Mouse (Mus musculus): ENCODE measurements around the gene Gm9964. TPM values are rescaled to one million over a fixed set of nuclear protein-coding genes. Genes with fewer than 3 reads are reported as not detected.

Gm9964 gene
- polyA plus RNA-seq, 1 experiment = not detected

GRCm38 (mm10) chr11:79287447-79287846 lies 9.3 kb downstream of the Gm9964 start:
- Histone ChIP-seq H3K9me3 (replicated peaks; ENCODE audit: control insufficient read depth, insufficient read depth, low read length, poor library complexity, severe bottlenecking) (peaks cover 4% of the 10 kb centered on the region), H3K9ac (ENCODE audit: low read depth, poor library complexity, severe bottlenecking) (no peak overlapping the region), H3K27ac (ENCODE audit: insufficient read depth, low read length) (no peak overlapping the region), H3K4me1 (ENCODE audit: control insufficient read depth, insufficient read depth, low read length) (peaks cover 3% of the 10 kb centered on the region), H3K27me3 (ENCODE audit: control insufficient read depth, insufficient read depth, low read length, poor library complexity, severe bottlenecking) (no peaks in the 10 kb centered on the region), H3K4me3 (ENCODE audit: low read depth, low read length) (no peak overlapping the region), H3K36me3 (ENCODE audit: control insufficient read depth, insufficient read depth, low read length, poor library complexity, severe bottlenecking) (no peaks in the 10 kb centered on the region)
- TF ChIP-seq CTCF (IDR thresholded peaks at IDR 0.05; ENCODE audit: low read depth, low read length) (no peak), EP300 (IDR thresholded peaks at IDR 0.05; ENCODE audit: insufficient read depth, low read depth, low read length) (no peak), POLR2A (IDR thresholded peaks at IDR 0.05; ENCODE audit: insufficient read depth, low read length) (no peak)

GRCm38 (mm10) chr11:79286305-79286799 lies 10.4 kb downstream of the Gm9964 start:
- H3K27ac ChIP-seq (ENCODE audit: insufficient read depth, low read length) = no peak overlapping the region
- H3K27me3 ChIP-seq (ENCODE audit: control insufficient read depth, insufficient read depth, low read length, poor library complexity, severe bottlenecking) = no peaks in the 10 kb centered on the region
- H3K9me3 ChIP-seq (replicated peaks; ENCODE audit: control insufficient read depth, insufficient read depth, low read length, poor library complexity, severe bottlenecking) = peaks cover 4% of the 10 kb centered on the region
- H3K4me1 ChIP-seq (ENCODE audit: control insufficient read depth, insufficient read depth, low read length) = peaks cover 3% of the 10 kb centered on the region
- TF ChIP-seq EP300 (IDR thresholded peaks at IDR 0.05; ENCODE audit: insufficient read depth, low read depth, low read length) = no peak
- H3K4me3 ChIP-seq (ENCODE audit: low read depth, low read length) = no peak overlapping the region
- H3K36me3 ChIP-seq (ENCODE audit: control insufficient read depth, insufficient read depth, low read length, poor library complexity, severe bottlenecking) = no peaks in the 10 kb centered on the region
- H3K9ac ChIP-seq (ENCODE audit: low read depth, poor library complexity, severe bottlenecking) = no peak overlapping the region; the same call in 1 of the 2 replicates

GRCm38 (mm10) chr11:79283350-79284030 lies 13.2 kb downstream of the Gm9964 start:
- peaks cover 3% of the 10 kb centered on the region for H3K4me1 ChIP-seq (ENCODE audit: control insufficient read depth, insufficient read depth, low read length)
- H3K27ac ChIP-seq (ENCODE audit: insufficient read depth, low read length) = no peak overlapping the region
- TF ChIP-seq CTCF (IDR thresholded peaks at IDR 0.05; ENCODE audit: low read depth, low read length) (no peak), POLR2A (IDR thresholded peaks at IDR 0.05; ENCODE audit: insufficient read depth, low read length) (no peak), EP300 (IDR thresholded peaks at IDR 0.05; ENCODE audit: insufficient read depth, low read depth, low read length) (no peak)
- no peaks in the 10 kb centered on the region for H3K27me3 ChIP-seq (ENCODE audit: control insufficient read depth, insufficient read depth, low read length, poor library complexity, severe bottlenecking)
- peaks cover 4% of the 10 kb centered on the region for H3K9me3 ChIP-seq (replicated peaks; ENCODE audit: control insufficient read depth, insufficient read depth, low read length, poor library complexity, severe bottlenecking)
- no peaks in the 10 kb centered on the region for H3K36me3 ChIP-seq (ENCODE audit: control insufficient read depth, insufficient read depth, low read length, poor library complexity, severe bottlenecking)
- H3K4me3 ChIP-seq (ENCODE audit: low read depth, low read length) = no peak overlapping the region
- H3K9ac ChIP-seq (ENCODE audit: low read depth, poor library complexity, severe bottlenecking) = no peak overlapping the region

GRCm38 (mm10) chr11:79281396-79281795 lies 15.3 kb downstream of the Gm9964 start:
- TF ChIP-seq CTCF (IDR thresholded peaks at IDR 0.05; ENCODE audit: low read depth, low read length) (no peak), EP300 (IDR thresholded peaks at IDR 0.05; ENCODE audit: insufficient read depth, low read depth, low read length) (no peak), POLR2A (IDR thresholded peaks at IDR 0.05; ENCODE audit: insufficient read depth, low read length) (no peak)
- peaks cover 3% of the 10 kb centered on the region for H3K4me1 ChIP-seq (ENCODE audit: control insufficient read depth, insufficient read depth, low read length)
- H3K36me3 ChIP-seq (ENCODE audit: control insufficient read depth, insufficient read depth, low read length, poor library complexity, severe bottlenecking) = no peaks in the 10 kb centered on the region
- no peak overlapping the region for H3K4me3 ChIP-seq (ENCODE audit: low read depth, low read length)
- no peaks in the 10 kb centered on the region for H3K27me3 ChIP-seq (ENCODE audit: control insufficient read depth, insufficient read depth, low read length, poor library complexity, severe bottlenecking)
- peaks cover 4% of the 10 kb centered on the region for H3K9me3 ChIP-seq (replicated peaks; ENCODE audit: control insufficient read depth, insufficient read depth, low read length, poor library complexity, severe bottlenecking)
- no peak overlapping the region for H3K27ac ChIP-seq (ENCODE audit: insufficient read depth, low read length)
- no peak overlapping the region for H3K9ac ChIP-seq (ENCODE audit: low read depth, poor library complexity, severe bottlenecking)

DNA sequence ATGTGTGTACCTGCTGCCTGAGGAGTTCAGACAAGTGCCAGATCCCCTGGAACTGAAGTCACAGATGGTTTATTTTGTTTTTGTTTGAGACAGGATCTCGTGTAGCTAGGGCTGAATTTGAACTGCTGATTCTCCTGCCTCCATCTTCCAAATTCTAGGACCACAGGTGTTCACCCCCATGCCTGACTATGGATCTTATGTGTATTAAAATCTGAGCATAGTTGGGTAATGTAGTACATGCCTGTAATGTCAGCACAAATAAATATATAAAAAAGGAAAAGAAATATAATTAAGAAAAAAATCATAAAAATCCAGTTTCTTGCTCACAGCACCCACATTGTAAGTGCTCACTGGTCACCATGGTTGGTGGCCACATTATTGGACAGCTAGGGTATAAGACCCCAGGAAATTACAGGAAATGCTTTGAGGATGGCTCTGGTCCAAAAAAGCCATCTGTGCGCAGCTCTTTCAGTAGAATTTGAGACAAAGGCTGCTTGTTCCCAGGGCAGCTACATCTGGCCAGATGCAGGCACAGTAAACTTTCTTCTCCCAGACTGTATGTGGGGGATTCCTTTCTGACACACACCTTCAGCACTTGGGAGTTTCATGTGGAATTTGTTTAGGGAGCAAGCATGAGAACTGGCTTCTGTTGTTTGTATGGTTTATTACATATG lies 16.8 kb downstream of the Gm9964 start:
- no peak overlapping the region for H3K4me3 ChIP-seq (ENCODE audit: low read depth, low read length)
- no peak overlapping the region for H3K27ac ChIP-seq (ENCODE audit: insufficient read depth, low read length)
- no peaks in the 10 kb centered on the region for H3K36me3 ChIP-seq (ENCODE audit: control insufficient read depth, insufficient read depth, low read length, poor library complexity, severe bottlenecking)
- H3K9ac ChIP-seq (ENCODE audit: low read depth, poor library complexity, severe bottlenecking) = no peak overlapping the region
- H3K9me3 ChIP-seq (replicated peaks; ENCODE audit: control insufficient read depth, insufficient read depth, low read length, poor library complexity, severe bottlenecking) = peaks cover 4% of the 10 kb centered on the region
- no peak for TF ChIP-seq POLR2A (IDR thresholded peaks at IDR 0.05; ENCODE audit: insufficient read depth, low read length)
- TF ChIP-seq EP300 (IDR thresholded peaks at IDR 0.05; ENCODE audit: insufficient read depth, low read depth, low read length) = no peak
- no peak for TF ChIP-seq CTCF (IDR thresholded peaks at IDR 0.05; ENCODE audit: low read depth, low read length)
- H3K4me1 ChIP-seq (ENCODE audit: control insufficient read depth, insufficient read depth, low read length) = no peaks in the 10 kb centered on the region
- no peaks in the 10 kb centered on the region for H3K27me3 ChIP-seq (ENCODE audit: control insufficient read depth, insufficient read depth, low read length, poor library complexity, severe bottlenecking)

- no peak for TF ChIP-seq POLR2A (IDR thresholded peaks at IDR 0.05; ENCODE audit: insufficient read depth, low read length)
- no peaks in the 10 kb centered on the region for H3K36me3 ChIP-seq (ENCODE audit: control insufficient read depth, insufficient read depth, low read length, poor library complexity, severe bottlenecking)
- H3K27me3 ChIP-seq (ENCODE audit: control insufficient read depth, insufficient read depth, low read length, poor library complexity, severe bottlenecking) = no peaks in the 10 kb centered on the region
- H3K4me3 ChIP-seq (ENCODE audit: low read depth, low read length) = no peak overlapping the region
- H3K9ac ChIP-seq (ENCODE audit: low read depth, poor library complexity, severe bottlenecking) = no peak overlapping the region
- H3K9me3 ChIP-seq (replicated peaks; ENCODE audit: control insufficient read depth, insufficient read depth, low read length, poor library complexity, severe bottlenecking) = no peaks in the 10 kb centered on the region
- no peak overlapping the region for H3K27ac ChIP-seq (ENCODE audit: insufficient read depth, low read length)
- H3K4me1 ChIP-seq (ENCODE audit: control insufficient read depth, insufficient read depth, low read length) = no peaks in the 10 kb centered on the region
Measured at GRCm38 (mm10) chr11:79273757-79274156, 22.9 kb downstream of the Gm9964 start.

Data from ES-Bruce4 (cell line).